Mouse (Mus musculus) midbrain, embryonic 15.5 days (tissue): ENCODE measurements around the gene Ube2m. TPM values are rescaled to one million over a fixed set of nuclear protein-coding genes. Genes with fewer than 3 reads are reported as not detected.
A peak's percentile ranks its signal among the peaks of the same experiment; 100 is the strongest.

Source experiments
- ATAC-seq: fragments of 200-750 bp; cut with Nextera tagmentation; replicated peaks from 2 replicates; pipeline ENCODE4 v1.8.0; 2017; ENCODE audit warnings: moderate TSS enrichment
- H3K27ac ChIP-seq: fragments of 300-500 bp; sonication (generic); 2 replicates; pipeline ENCODE4 v1.5.1; 2015; ENCODE audit warnings: mild to moderate bottlenecking, inconsistent platforms
- H3K27me3 ChIP-seq: fragments of 300-500 bp; sonication (generic); replicated peaks from 2 replicates; pipeline ENCODE4 v1.6.1; 2015; ENCODE audit warnings: inconsistent platforms
- H3K36me3 ChIP-seq: fragments of 300-500 bp; sonication (generic); replicated peaks from 2 replicates; pipeline ENCODE4 v1.6.1; 2015; ENCODE audit warnings: inconsistent platforms
- H3K4me1 ChIP-seq: fragments of 300-500 bp; sonication (generic); 2 replicates; pipeline ENCODE4 v1.6.1; 2015; ENCODE audit warnings: inconsistent platforms
- H3K4me2 ChIP-seq: fragments of 300-500 bp; sonication (generic); 2 replicates; pipeline ENCODE4 v1.6.1; 2015; ENCODE audit warnings: inconsistent platforms, mild to moderate bottlenecking, moderate library complexity
- H3K4me3 ChIP-seq: fragments of 300-500 bp; sonication (generic); 2 replicates; pipeline ENCODE4 v1.5.1; 2015; ENCODE audit warnings: mild to moderate bottlenecking, inconsistent platforms
- H3K9ac ChIP-seq: fragments of 300-500 bp; sonication (generic); 2 replicates; pipeline ENCODE4 v1.6.1; 2015; ENCODE audit warnings: mild to moderate bottlenecking, inconsistent platforms
- H3K9me3 ChIP-seq: fragments of 300-500 bp; sonication (generic); 2 replicates; pipeline ENCODE4 v1.6.1; 2016; ENCODE audit warnings: inconsistent platforms
- WGBS: fragments of 180-500 bp; shearing (Covaris S2); methylation state at CpG from one replicate; pipeline ENCODE4 v1.1.7; 2015; ENCODE audit warnings: mixed read lengths; 5-methylcytosine and 5-hydroxymethylcytosine counted together
- polyA plus RNA-seq: library from polyadenylated mRNA; unstranded; fragments of >200 nt; fragmentation: Nextera tagmentation; extraction: Ambion mirVana; gene quantifications from 2 replicates; pipeline ENCODE4 v1.2.1, GENCODE M21; 2015

The Ube2m gene
- polyA plus RNA-seq, 1 experiment from 2014 or later: 141 TPM

DNA sequence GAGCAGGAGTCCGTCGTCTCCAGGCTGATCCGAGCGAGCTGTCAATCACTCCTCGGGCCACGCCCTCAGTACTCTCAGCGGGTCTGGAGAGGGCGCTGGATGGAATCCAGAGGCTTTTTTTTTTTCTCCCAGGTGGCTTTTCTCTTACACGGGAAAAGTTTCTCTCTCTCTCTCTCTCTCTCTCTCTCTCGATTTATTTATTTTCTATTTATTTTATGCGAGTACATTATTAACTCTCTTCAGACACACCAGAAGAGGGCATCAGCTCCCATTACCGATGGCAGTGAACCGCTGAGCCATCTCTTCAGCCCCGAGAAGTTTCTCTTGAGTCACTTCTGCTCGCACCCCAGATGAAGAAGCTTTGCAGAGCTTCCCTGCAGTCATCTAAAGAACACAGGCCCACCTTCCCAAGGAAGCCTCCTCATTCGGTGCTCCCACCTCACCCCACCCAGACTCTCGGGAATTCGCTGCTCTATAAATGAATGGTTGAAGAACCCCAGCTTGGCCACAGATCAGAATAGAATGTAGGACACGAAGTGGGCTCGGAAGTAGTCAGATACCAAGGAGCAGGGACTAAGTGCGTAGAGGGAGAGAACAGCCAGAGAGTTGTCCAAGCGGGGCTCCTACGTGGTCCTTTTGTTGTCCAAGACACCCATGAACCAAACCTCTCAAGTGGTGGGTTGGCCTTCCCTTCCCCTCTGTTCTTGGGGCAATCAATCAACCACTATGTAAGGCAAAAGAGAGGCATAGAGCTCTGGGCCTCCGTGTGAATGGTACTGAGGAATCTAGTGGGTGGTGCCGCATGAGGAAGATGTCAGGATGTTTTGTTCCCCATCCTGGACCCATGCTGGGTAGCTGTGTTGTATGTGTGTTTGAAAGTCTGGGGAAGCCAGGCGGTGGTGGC, 27.8 kb downstream of the Ube2m start, which contains the start of gene Zbtb45:
Gene Zbtb45, minus strand, starts transcription at position 30 of the 904 bp plus-strand sequence.
- no peaks in the 10 kb centered on the region for H3K9me3 ChIP-seq
- H3K4me1 ChIP-seq: peaks cover 26% of the 10 kb centered on the region
- peaks cover 3% of the 10 kb centered on the region; the same call in 1 of the 2 replicates for H3K36me3 ChIP-seq
- H3K27me3 ChIP-seq: no peaks in the 10 kb centered on the region
- peak within 1 kb of the TSS; percentile 63 for H3K4me3 ChIP-seq
- H3K4me2 ChIP-seq: peak within 1 kb of the TSS; percentile 79
- peak within 1 kb of the TSS; percentile 91 for H3K27ac ChIP-seq
- 10% methylated on average over 26 of the region's 26 CpGs for WGBS
- ATAC-seq: no peak
- H3K9ac ChIP-seq: peak within 1 kb of the TSS; percentile 65

DNA sequence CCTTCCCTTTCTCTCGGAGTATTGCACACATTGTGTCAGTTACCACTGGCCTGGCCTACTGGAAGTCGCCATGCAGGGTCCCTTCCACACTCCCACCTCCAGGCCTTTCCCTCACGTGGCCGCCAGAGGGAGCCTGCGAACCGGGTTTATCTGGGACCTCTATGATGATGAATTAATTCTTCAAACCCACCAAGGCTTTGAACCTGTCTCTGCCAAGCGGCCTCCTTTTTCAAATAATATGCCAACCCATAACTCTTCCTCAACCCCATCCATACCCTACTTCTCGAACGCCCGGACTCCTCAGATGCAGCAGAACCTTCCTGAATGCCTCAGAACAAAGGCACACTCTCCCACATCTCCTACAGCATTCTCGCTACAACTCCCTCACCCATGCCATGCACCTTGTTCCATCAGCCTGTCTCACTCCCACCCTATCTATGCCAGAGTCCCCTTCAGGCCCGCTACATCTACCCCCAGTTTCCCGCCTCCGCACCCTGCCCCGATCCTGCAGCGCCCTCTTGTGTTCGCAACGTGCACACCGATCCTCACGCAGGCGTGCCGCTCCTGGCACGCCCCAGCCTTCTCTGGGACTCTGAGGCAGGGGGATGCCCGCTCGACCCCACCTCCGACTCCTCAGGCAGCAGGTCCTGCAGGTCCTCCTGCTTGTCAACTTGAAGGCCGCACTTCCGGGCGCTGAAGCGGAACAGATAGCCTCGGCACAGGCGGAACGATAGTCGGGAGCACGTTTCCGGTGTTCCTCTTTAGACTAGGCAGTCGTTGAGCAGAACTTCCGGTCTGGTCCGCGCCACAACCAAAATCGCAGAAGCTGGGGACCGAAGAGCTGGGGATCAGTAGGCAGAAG, 28.7 kb downstream of the Ube2m start:
- peak overlapping the region; percentile 65 for H3K9ac ChIP-seq
- peak overlapping the region; percentile 63 for H3K4me3 ChIP-seq
- H3K36me3 ChIP-seq: peaks cover 3% of the 10 kb centered on the region
- no peaks in the 10 kb centered on the region for H3K9me3 ChIP-seq
- peak; percentile 92 for ATAC-seq
- H3K4me2 ChIP-seq: peak overlapping the region; percentile 79
- under 1% methylated on average over 42 of the region's 42 CpGs for WGBS
- peaks cover 26% of the 10 kb centered on the region for H3K4me1 ChIP-seq
- no peaks in the 10 kb centered on the region for H3K27me3 ChIP-seq
- H3K27ac ChIP-seq: peak overlapping the region; percentile 91

DNA sequence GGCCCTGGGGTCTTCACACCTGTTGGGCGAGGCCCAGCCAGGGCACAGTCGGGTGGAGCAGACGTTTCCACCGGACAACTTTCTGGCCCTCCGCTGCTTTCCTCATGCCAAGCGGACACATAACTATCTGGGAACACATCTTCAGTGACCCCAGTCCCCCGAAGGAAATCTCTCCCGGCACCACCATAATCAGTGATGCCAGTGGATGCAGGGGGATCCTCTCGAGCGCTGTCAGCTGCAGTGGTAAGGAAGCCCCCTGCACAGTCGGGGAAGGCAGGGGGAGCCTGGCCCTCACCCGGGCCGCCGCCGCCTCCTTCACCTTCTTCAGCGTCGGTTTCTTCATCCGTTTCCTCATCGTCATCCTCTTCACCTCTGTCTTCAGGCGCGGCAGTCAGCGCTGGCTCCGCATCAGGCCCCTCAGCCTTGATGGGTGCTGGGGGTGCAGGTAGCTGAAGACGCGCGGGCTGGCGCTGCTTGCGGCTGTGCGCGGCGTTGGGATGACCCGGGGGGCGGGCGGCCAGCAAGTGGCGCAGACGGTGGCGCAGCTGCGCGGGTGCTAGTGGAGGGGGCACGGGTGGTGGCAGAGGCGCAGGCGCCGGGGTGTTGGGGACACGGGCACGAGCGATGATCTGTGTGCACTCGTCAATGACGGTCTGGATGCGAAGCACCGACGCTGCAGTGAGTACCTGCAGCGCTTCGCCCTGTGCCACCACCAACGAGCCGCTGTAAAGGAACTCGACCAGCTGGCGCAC, 30.6 kb downstream of the Ube2m start:
- H3K9ac ChIP-seq: no peak overlapping the region
- H3K36me3 ChIP-seq: peaks cover 3% of the 10 kb centered on the region
- no peaks in the 10 kb centered on the region for H3K27me3 ChIP-seq
- 45% methylated on average over 57 of the region's 57 CpGs for WGBS
- no peak for ATAC-seq
- no peak overlapping the region for H3K27ac ChIP-seq
- H3K9me3 ChIP-seq: no peaks in the 10 kb centered on the region
- peak overlapping the region; percentile 7; the same call in 1 of the 2 replicates for H3K4me2 ChIP-seq
- no peak overlapping the region; the same call in 1 of the 2 replicates for H3K4me3 ChIP-seq
- H3K4me1 ChIP-seq: peaks cover 26% of the 10 kb centered on the region

DNA sequence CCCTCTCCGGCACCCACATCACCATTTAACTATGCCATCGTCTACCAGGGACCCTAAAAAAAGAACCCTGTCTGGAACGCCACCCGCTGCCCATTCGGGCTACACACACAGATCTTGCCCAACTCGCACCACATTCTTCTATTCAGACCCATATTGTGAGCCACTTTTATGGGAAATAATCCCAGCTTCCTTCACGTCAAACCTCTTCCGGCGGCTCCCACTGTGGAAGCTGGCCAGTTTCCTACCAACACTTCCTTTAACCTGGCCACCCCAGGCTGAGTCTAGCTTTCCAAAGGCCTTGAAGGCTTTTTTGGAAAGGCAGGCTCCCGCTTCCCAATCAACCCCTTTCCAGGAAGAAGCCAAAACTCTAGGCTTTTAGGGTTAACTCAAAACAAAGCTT, 31.5 kb downstream of the Ube2m start:
- H3K9me3 ChIP-seq: no peaks in the 10 kb centered on the region
- H3K4me3 ChIP-seq: no peak overlapping the region
- WGBS: 90% methylated on average over 10 of the region's 10 CpGs
- H3K27ac ChIP-seq: no peak overlapping the region
- H3K36me3 ChIP-seq: peaks cover 3% of the 10 kb centered on the region
- H3K4me2 ChIP-seq: no peak overlapping the region
- ATAC-seq: no peak
- peaks cover 26% of the 10 kb centered on the region for H3K4me1 ChIP-seq
- H3K9ac ChIP-seq: no peak overlapping the region
- H3K27me3 ChIP-seq: no peaks in the 10 kb centered on the region

DNA sequence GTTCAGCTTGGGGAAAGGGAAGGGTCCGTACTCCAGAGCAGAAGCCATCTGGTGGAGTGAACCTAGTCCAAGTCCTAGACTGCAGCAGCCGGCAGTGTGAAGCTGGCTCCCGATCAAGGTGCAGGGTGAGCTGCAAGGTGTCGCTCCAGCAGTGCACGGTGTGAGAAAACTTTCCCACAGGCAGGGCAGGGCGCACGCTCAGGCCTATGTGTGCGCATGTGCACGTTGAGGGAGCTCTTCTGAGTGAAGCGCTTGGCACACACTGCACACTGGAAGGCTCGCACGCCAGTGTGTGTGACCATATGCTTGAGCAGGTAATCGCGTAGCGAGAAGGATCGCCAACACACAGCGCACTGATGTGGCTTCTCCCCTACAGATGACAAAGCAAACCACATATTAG, 32.1 kb downstream of the Ube2m start:
- no peak overlapping the region for H3K4me2 ChIP-seq
- no peak for ATAC-seq
- no peak overlapping the region for H3K9ac ChIP-seq
- H3K36me3 ChIP-seq: peaks cover 3% of the 10 kb centered on the region
- no peaks in the 10 kb centered on the region for H3K27me3 ChIP-seq
- H3K9me3 ChIP-seq: no peaks in the 10 kb centered on the region
- 89% methylated on average over 17 of the region's 17 CpGs for WGBS
- H3K27ac ChIP-seq: no peak overlapping the region
- H3K4me3 ChIP-seq: no peak overlapping the region
- peaks cover 26% of the 10 kb centered on the region for H3K4me1 ChIP-seq

DNA sequence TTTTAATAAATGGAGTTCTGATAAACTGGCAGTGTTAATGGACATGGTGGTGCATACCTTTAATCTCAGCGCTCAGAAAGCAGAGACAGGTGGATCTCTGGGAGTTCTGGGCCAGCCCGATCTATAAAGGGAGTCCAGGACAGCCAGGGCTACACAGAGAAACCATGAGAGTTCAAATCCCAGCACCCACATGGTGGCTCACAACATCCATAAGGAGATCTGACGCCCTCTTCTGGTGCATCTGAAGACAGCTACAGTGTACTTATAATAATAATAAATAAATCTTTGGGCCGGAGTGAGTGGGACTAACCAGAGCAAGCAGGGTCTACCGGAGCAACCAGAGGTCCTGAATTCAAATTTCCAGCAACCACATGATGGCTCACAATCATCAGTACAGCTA, 34.7 kb downstream of the Ube2m start:
- Histone ChIP-seq H3K27me3 (no peaks in the 10 kb centered on the region), H3K4me3 (no peak overlapping the region), H3K4me2 (no peak overlapping the region), H3K9me3 (no peaks in the 10 kb centered on the region), H3K27ac (no peak overlapping the region), H3K9ac (no peak overlapping the region), H3K4me1 (peaks cover 12% of the 10 kb centered on the region), H3K36me3 (peaks cover 3% of the 10 kb centered on the region)
- 78% methylated on average over 5 of the region's 5 CpGs for WGBS
- no peak for ATAC-seq

DNA sequence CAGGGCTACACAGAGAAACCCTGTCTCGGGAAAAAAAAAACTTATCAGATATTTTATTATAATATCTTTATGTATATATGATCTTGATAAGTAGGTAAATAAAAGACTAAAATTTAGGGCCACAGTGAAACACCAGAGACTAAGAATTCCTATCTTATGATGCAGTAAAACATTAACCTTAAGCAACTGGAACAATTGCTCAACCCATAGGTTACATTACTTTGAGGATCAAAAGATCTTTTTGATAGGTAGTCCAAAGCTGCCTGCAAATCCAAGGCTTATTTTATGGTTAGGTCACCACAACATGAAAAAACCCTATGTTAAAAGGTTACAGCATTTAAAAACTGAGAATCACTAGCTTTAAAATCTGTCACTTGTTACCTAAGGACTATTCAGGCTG, 36.5 kb downstream of the Ube2m start:
- WGBS: 78% methylated on average over 1 of the region's 1 CpGs
- Histone ChIP-seq H3K27ac (no peak overlapping the region), H3K9me3 (no peaks in the 10 kb centered on the region), H3K27me3 (no peaks in the 10 kb centered on the region), H3K9ac (no peak overlapping the region), H3K4me2 (no peak overlapping the region), H3K36me3 (peaks cover 3% of the 10 kb centered on the region; the same call in 1 of the 2 replicates), H3K4me3 (no peak overlapping the region), H3K4me1 (no peaks in the 10 kb centered on the region; the same call in 1 of the 2 replicates)
- no peak for ATAC-seq

DNA sequence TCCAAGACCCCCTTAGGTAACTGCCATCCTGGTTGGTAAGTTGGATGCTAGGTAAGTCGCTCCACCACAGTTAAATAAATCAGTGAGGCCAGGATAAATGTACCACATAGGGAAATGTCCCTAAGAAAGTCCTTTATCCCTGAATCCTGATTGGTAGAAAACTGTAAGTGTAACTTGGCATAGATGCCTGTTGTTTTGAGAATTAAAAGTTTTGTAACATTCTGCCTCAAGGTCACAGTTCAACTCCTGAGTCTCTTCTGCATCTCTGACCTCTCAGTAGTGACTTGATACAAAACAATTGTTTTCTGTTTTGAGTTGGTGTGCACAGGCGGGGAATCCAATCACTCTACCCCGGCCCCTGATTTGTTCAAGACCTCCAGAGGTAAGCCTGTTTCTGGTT, 39.2 kb downstream of the Ube2m start, which contains the start of gene Trim28:
Gene Trim28, plus strand, starts transcription at position 264 of the 400 bp plus-strand sequence.
- Histone ChIP-seq H3K4me1 (no peaks in the 10 kb centered on the region), H3K9ac (no peak within 1 kb of the TSS), H3K27me3 (no peaks in the 10 kb centered on the region), H3K9me3 (no peaks in the 10 kb centered on the region), H3K4me3 (no peak within 1 kb of the TSS), H3K4me2 (no peak within 1 kb of the TSS), H3K36me3 (no peaks in the 10 kb centered on the region), H3K27ac (no peak within 1 kb of the TSS)
- WGBS: 88% methylated on average over 3 of the region's 3 CpGs
- no peak for ATAC-seq

DNA sequence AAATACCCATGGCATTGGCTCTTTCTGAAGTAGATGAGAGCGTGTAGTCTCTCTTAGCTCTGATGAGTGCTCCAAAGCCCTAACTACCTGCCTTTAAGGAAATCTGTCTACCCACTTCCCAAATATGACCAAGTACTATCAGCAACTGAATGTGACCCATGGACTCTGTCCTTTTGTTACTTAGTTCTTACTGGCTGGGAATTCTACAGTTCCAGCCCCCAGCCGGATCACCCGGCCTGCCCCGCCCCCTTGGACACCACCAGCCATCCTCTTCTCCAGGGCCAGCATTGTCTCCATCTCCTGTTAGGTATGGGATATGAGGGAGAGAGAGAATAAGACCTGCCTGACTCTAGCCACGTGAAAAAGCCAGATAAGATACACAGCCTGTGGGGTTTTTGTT, 40.0 kb downstream of the Ube2m start, which contains the start of gene Slc27a5:
Gene Slc27a5, minus strand, starts transcription at position 140 of the 400 bp plus-strand sequence.
- WGBS: 77% methylated on average over 5 of the region's 5 CpGs
- H3K27ac ChIP-seq: no peak within 1 kb of the TSS
- no peaks in the 10 kb centered on the region for H3K9me3 ChIP-seq

DNA sequence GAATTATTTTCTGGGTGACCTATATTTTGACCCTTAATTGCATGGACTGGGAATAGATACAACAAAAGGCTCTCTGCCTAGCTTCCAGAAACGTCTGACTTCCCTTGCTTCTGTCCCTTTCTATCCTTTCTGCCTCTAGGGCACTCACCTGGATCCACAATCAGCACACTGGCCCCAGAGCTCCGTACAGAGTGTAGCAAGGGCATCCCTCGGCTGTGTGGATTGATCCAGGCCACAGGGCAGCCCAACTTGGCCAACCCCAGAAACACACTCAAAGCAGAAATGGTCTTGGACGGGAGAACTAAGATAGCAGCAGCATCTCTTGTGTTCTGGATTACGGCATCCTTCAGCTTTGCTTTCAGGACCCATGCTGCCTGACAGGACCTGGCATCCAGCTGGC, 40.8 kb downstream of the Ube2m start:
- 72% methylated on average over 5 of the region's 5 CpGs for WGBS

More for the DNA sequence above, 40.0 kb downstream of the Ube2m start, which contains the start of gene Slc27a5:
- Histone ChIP-seq H3K4me3 (no peak within 1 kb of the TSS), H3K4me1 (no peaks in the 10 kb centered on the region), H3K9ac (no peak within 1 kb of the TSS), H3K36me3 (no peaks in the 10 kb centered on the region), H3K4me2 (no peak within 1 kb of the TSS), H3K27me3 (no peaks in the 10 kb centered on the region)
- no peak for ATAC-seq

DNA sequence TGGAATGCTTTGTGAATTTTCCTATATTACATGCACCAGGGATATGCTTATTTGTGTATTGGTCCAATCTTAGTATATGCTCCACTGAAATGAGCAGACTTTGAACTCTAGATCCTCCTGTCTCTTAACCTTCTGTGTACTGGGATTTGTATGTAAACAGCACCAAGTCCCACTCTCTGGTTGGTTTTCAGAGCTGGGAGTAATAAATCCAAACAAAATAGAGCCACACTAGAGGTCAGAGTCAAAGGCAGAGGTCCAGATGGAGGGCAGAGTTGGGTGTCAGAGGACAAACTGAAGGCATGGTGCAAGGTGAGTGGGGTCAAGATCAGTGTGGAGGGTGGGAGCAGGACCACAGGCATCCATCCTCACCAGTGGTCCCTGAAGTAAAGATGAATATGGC, 42.2 kb downstream of the Ube2m start:
- Histone ChIP-seq H3K4me1 (no peaks in the 10 kb centered on the region), H3K9ac (no peak overlapping the region), H3K9me3 (no peaks in the 10 kb centered on the region), H3K4me3 (no peak overlapping the region), H3K27ac (no peak overlapping the region), H3K27me3 (no peaks in the 10 kb centered on the region), H3K4me2 (no peak overlapping the region), H3K36me3 (no peaks in the 10 kb centered on the region)
- no peak for ATAC-seq

More for the DNA sequence above, 40.8 kb downstream of the Ube2m start:
- no peak overlapping the region for H3K27ac ChIP-seq
- no peak overlapping the region for H3K9ac ChIP-seq
- ATAC-seq: no peak
- no peak overlapping the region for H3K4me3 ChIP-seq
- no peaks in the 10 kb centered on the region for H3K36me3 ChIP-seq
- H3K27me3 ChIP-seq: no peaks in the 10 kb centered on the region
- H3K4me2 ChIP-seq: no peak overlapping the region
- no peaks in the 10 kb centered on the region for H3K9me3 ChIP-seq
- no peaks in the 10 kb centered on the region for H3K4me1 ChIP-seq
